Mouse (Mus musculus): ENCODE results near the gene Actg1.

DNA sequence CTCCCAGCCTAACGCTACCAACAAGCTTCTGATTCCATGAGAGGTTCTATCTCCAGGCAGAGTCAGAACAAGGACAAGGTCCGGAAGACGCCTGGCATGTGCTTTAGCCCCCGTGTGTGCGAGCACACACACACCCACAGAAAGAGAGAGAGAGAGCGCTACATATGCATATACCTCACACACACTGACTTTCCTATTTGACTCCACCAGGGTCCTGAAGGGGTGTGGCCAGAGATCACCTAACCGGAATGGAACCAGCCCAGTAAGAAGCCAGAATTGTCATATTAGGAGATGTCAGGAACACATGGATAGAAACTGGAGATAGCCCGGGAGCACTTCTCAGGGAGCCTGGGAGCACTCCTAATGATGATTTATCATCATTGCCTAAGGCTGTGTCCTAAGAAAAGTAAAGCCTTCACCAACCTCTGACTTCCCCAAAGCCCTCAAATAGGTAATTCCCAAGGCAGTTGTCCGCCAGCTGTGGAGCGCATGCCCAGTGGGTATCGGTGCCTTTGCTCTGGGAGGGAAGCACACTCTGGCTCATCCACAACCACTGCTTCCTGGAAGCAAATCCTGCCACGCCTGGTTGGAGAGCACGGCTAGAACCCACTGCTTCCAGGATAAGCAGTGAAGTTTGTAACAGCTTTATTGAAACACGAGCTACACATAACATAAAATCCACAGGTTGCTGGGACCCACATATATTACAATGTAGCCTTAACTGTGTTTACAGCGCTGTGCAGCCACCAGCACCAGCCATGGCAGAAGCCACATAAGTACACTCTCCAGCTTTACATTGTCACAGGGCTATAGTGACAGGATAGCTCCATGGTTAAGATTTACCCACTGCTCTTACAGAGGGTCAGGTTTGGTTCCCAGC is 39.7 kb downstream of the Actg1 start:
- no peak for TF ChIP-seq POLR2A (IDR thresholded peaks at IDR 0.05; ENCODE audit: insufficient read length, low read depth)
- TF ChIP-seq POLR2AphosphoS2 (IDR thresholded peaks at IDR 0.05; ENCODE audit: insufficient read length, low read depth) = no peak
- TF ChIP-seq CEBPB (IDR thresholded peaks at IDR 0.05; ENCODE audit: insufficient read depth, poor library complexity, severe bottlenecking) = no peak
- TF ChIP-seq MYOD1 (IDR thresholded peaks at IDR 0.05; ENCODE audit: control insufficient read depth in 1 of 3, insufficient read length in 2 of 3, low read depth in 2 of 3) = no peak
- no peak for TF ChIP-seq E2F4 (IDR thresholded peaks at IDR 0.05; ENCODE audit: insufficient read depth)
- TF ChIP-seq USF1 (IDR thresholded peaks at IDR 0.05; ENCODE audit: low read depth) = no peak
- TF ChIP-seq MAX (IDR thresholded peaks at IDR 0.05; ENCODE audit: low read depth) = no peak
